Mouse (Mus musculus): ENCODE measurements around the gene Mrps23.

DNA sequence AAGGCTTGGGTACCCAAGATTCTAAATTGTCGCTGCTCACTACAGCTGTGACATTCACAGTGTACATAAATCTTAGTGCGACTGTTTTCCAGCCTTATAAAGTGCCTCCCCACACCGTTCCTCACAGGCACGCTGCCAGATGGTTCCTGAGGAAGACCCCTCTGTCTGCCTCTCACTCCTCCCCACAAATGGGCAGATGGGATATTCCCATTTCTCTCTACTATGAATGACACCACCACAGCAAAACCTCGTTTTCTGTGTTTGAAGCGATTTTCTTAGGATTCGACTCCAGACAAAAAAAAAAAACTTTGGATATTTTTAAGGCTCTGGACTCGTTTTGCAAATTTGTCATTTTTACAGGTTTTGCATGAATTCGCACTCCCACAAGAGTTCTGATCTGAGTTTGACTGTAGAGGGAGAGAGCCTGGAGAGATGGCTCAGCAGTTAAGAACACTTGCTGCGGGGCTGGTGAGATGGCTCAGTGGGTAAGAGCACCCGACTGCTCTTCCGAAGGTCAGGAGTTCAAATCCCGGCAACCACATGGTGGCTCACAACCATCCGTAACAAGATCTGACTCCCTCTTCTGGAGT, 41.5 kb downstream of the Mrps23 start:
- TF ChIP-seq CTCF (IDR thresholded peaks at IDR 0.05; ENCODE audit: borderline replicate concordance, extremely low read depth, insufficient read depth, insufficient read length): no peak
- no peak for TF ChIP-seq POLR2A (IDR thresholded peaks at IDR 0.05; ENCODE audit: borderline replicate concordance, extremely low read depth, insufficient read depth, insufficient read length, poor library complexity, severe bottlenecking)

Data from brain, embryonic 14.5 days (tissue).